Comparison of ENCODE assay signal across 27 mouse cellular contexts in the genomic region with DNA sequence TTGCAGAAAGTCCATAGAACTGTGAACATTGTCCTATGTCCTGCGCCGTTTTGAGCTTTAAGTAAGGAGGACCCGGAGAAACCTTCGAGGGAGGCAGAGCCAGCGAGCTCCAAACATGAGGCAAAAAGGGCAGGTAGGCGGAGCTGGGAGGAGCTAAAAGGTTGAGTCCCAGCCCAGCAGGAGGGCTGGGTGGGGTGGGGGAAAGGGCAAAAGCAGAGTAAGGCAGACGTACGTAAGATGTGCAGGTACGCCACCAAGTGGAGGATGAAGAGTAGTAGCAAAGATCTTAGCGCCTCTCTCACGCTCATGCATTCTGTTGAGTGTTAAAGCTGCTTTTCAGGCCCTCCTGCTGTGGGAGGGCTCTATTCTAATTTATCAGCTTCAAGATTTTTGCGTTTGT. TPM values are rescaled to one million over a fixed set of nuclear protein-coding genes. Genes with fewer than 3 reads are reported as not detected.
"Had no signal": no experiment of that assay in that cellular context is flagged by ENCODE, and none has a peak within 500 bp of the region (broad histone marks: within the 10 kb centered on the region; RNA-seq: fewer than 3 reads in every experiment).

A gene (minus strand): TSS at position 119 of the 400 bp plus-strand sequence.

- ATAC-seq: liver, postnatal 0 days; lung, postnatal 0 days; midbrain, embryonic 16.5 days had no signal

- H3K9me3 ChIP-seq: limb, embryonic 12.5 days; limb, embryonic 15.5 days; midbrain, embryonic 12.5 days; neural tube, embryonic 13.5 days had no signal

- H3K4me2 ChIP-seq: limb, embryonic 12.5 days; limb, embryonic 15.5 days; liver, embryonic 11.5 days; lung, embryonic 14.5 days; midbrain, embryonic 12.5 days; neural tube, embryonic 13.5 days had no signal

- H3K9ac ChIP-seq: limb, embryonic 12.5 days; limb, embryonic 15.5 days; liver, embryonic 14.5 days; liver, postnatal 0 days; lung, embryonic 14.5 days; midbrain, embryonic 12.5 days; neural tube, embryonic 13.5 days had no signal

- H3K4me1 ChIP-seq: limb, embryonic 12.5 days; limb, embryonic 15.5 days; midbrain, embryonic 12.5 days; neural tube, embryonic 13.5 days had no signal

- DNase-seq: kidney, adult 9 months; kidney, postnatal 14 days; kidney, postnatal 4 days; left cerebral cortex, postnatal 4 days; liver, postnatal 0 days; lung, embryonic 14.5 days; thymus, postnatal 36 days had no signal

- H3K27ac ChIP-seq: limb, embryonic 12.5 days; limb, embryonic 15.5 days; liver, embryonic 14.5 days; macrophage; midbrain, embryonic 12.5 days; neural tube, embryonic 13.5 days had no signal

- H3K27me3 ChIP-seq: limb, embryonic 12.5 days; limb, embryonic 15.5 days; midbrain, embryonic 12.5 days; neural tube, embryonic 13.5 days had no signal

- H3K36me3 ChIP-seq: limb, embryonic 12.5 days; limb, embryonic 15.5 days; midbrain, embryonic 12.5 days; neural tube, embryonic 13.5 days had no signal

- H3K4me3 ChIP-seq: limb, embryonic 12.5 days; limb, embryonic 15.5 days; midbrain, embryonic 12.5 days; myocyte; neural tube, embryonic 13.5 days had no signal

RNA-seq across cellular contexts. Expression of the gene that starts here (rescaled TPM):
- total RNA-seq: layer of hippocampus, adult 18-20 months; layer of hippocampus, postnatal 14 days; left cerebral cortex, postnatal 14 days; left cerebral cortex, postnatal 4 days; megakaryocyte, adult 5-6 weeks; monocyte, adult 5-6 weeks; neutrophil, adult 5-6 weeks had no signal
- polyA plus RNA-seq: kidney, embryonic 16.5 days; limb, embryonic 12.5 days; limb, embryonic 15.5 days; liver, embryonic 11.5 days; liver, postnatal 0 days; lung, embryonic 14.5 days; lung, postnatal 0 days; macrophage; midbrain, embryonic 12.5 days; midbrain, embryonic 16.5 days; neural tube, embryonic 13.5 days; small intestine, adult 2 months; stomach, embryonic 16.5 days; thymus, postnatal 0 days had no signal
